Comparison of ENCODE assay signal across 19 mouse cellular contexts in genomic region chr2:59936296-59936695, GRCm38 (mm10). TPM values are rescaled to one million over a fixed set of nuclear protein-coding genes. Genes with fewer than 3 reads are reported as not detected.
DNase-seq lines count a peak whose midpoint lies in the region; ATAC-seq lines count a peak whose summit lies in the region.
"Had no signal": no experiment of that assay in that cellular context is flagged by ENCODE, and none has a peak within 500 bp of the region (broad histone marks: within the 10 kb centered on the region; RNA-seq: fewer than 3 reads in every experiment).

No protein-coding gene starts in this region.

- H3K4me2 ChIP-seq in hindbrain, embryonic 11.5 days (replicated peaks; ENCODE audit: low read depth, low read length) = no peak overlapping the region
- H3K4me2 ChIP-seq in hindbrain, embryonic 16.5 days (ENCODE audit: low read length) = no peak overlapping the region
- no peak overlapping the region for H3K4me2 ChIP-seq in limb, embryonic 13.5 days (replicated peaks)
- H3K4me2 ChIP-seq in midbrain, embryonic 15.5 days = no peak overlapping the region
- H3K4me2 ChIP-seq: liver, embryonic 15.5 days had no signal

- 0 out of 2 replicates have a peak, but pooled peaks cover 3% of the 10 kb centered on the region for H3K36me3 ChIP-seq in hindbrain, embryonic 11.5 days (ENCODE audit: control insufficient read depth, insufficient read depth, low read length)
- H3K36me3 ChIP-seq in hindbrain, embryonic 16.5 days (ENCODE audit: control insufficient read depth, insufficient read depth, low read length) = peaks cover 7% of the 10 kb centered on the region; the same call in 1 of the 2 replicates
- peaks cover 28% of the 10 kb centered on the region for H3K36me3 ChIP-seq in limb, embryonic 13.5 days
- 0 out of 2 replicates have a peak, but pooled peaks cover 2% of the 10 kb centered on the region for H3K36me3 ChIP-seq in midbrain, embryonic 15.5 days (replicated peaks)
- H3K36me3 ChIP-seq: liver, embryonic 15.5 days had no signal

- peak; percentile 21 for DNase-seq in hindbrain, embryonic 11.5 days (ENCODE audit: low spot score)
- DNase-seq in ES-CJ7 (ENCODE audit: low read depth, low spot score) = peak; percentile 27
- peak; percentile 26 for DNase-seq in embryo, embryonic 11.5 days (ENCODE audit: low read depth, low spot score)
- no peak for DNase-seq in frontal cortex, postnatal 25 days (ENCODE audit: low spot score in 2 of 2)
- DNase-seq in layer of hippocampus, postnatal 36 days = no peak
- DNase-seq: B cell, adult 2 months; cerebellum, adult 11 months; heart, adult 11 months; heart, postnatal 36 days; kidney, adult 9 months; right cerebral cortex, adult 18-20 months; spleen, adult 18-20 months; thymus, postnatal 4 days had no signal

- H3K4me3 ChIP-seq in hindbrain, embryonic 11.5 days (ENCODE audit: low read depth, low read length) = no peak overlapping the region
- H3K4me3 ChIP-seq in hindbrain, embryonic 16.5 days (ENCODE audit: low read length) = no peak overlapping the region
- H3K4me3 ChIP-seq in limb, embryonic 13.5 days = no peak overlapping the region
- no peak overlapping the region for H3K4me3 ChIP-seq in midbrain, embryonic 15.5 days
- H3K4me3 ChIP-seq: liver, embryonic 15.5 days had no signal

- no peaks in the 10 kb centered on the region for H3K9me3 ChIP-seq in hindbrain, embryonic 11.5 days (ENCODE audit: control insufficient read depth, low read length)
- H3K9me3 ChIP-seq in hindbrain, embryonic 16.5 days (ENCODE audit: control insufficient read depth, low read length) = no peaks in the 10 kb centered on the region
- H3K9me3 ChIP-seq in limb, embryonic 13.5 days = no peaks in the 10 kb centered on the region
- no peaks in the 10 kb centered on the region for H3K9me3 ChIP-seq in midbrain, embryonic 15.5 days
- H3K9me3 ChIP-seq: liver, embryonic 15.5 days had no signal

- no peak overlapping the region for H3K9ac ChIP-seq in hindbrain, embryonic 11.5 days (ENCODE audit: low read depth, low read length)
- no peak overlapping the region for H3K9ac ChIP-seq in hindbrain, embryonic 16.5 days (ENCODE audit: low read depth, low read length)
- H3K9ac ChIP-seq in limb, embryonic 13.5 days = no peak overlapping the region
- H3K9ac ChIP-seq in midbrain, embryonic 15.5 days = no peak overlapping the region
- H3K9ac ChIP-seq: liver, embryonic 15.5 days had no signal

- no peak overlapping the region for H3K27ac ChIP-seq in hindbrain, embryonic 11.5 days (ENCODE audit: low read depth, low read length)
- H3K27ac ChIP-seq in hindbrain, embryonic 16.5 days (ENCODE audit: low read depth, low read length) = no peak overlapping the region
- 0 out of 2 replicates have a peak overlapping the region, but pooled peaks have one; percentile 7 for H3K27ac ChIP-seq in limb, embryonic 13.5 days
- no peak overlapping the region for H3K27ac ChIP-seq in midbrain, embryonic 15.5 days
- H3K27ac ChIP-seq: liver, embryonic 15.5 days; macrophage had no signal

- ATAC-seq in hindbrain, embryonic 11.5 days (ENCODE audit: low FRiP score) = no peak
- no peak for ATAC-seq in hindbrain, embryonic 16.5 days
- ATAC-seq in limb, embryonic 13.5 days (ENCODE audit: low FRiP score, low read depth) = no peak
- ATAC-seq in midbrain, embryonic 15.5 days (replicated peaks) = no peak
- ATAC-seq: midbrain, embryonic 16.5 days had no signal

- 28% methylated on average over 9 of the region's 9 CpGs for WGBS in hindbrain, embryonic 11.5 days
- WGBS in hindbrain, embryonic 16.5 days = 25% methylated on average over 9 of the region's 9 CpGs
- WGBS in limb, embryonic 13.5 days = 21% methylated on average over 9 of the region's 9 CpGs
- 37% methylated on average over 9 of the region's 9 CpGs for WGBS in midbrain, embryonic 15.5 days

- no peaks in the 10 kb centered on the region for H3K27me3 ChIP-seq in hindbrain, embryonic 11.5 days (ENCODE audit: control insufficient read depth, insufficient read depth, low read length)
- no peaks in the 10 kb centered on the region for H3K27me3 ChIP-seq in hindbrain, embryonic 16.5 days (replicated peaks; ENCODE audit: control insufficient read depth, insufficient read depth, low read length)
- no peaks in the 10 kb centered on the region for H3K27me3 ChIP-seq in limb, embryonic 13.5 days
- H3K27me3 ChIP-seq in midbrain, embryonic 15.5 days (replicated peaks) = no peaks in the 10 kb centered on the region
- H3K27me3 ChIP-seq: liver, embryonic 15.5 days had no signal

- no peaks in the 10 kb centered on the region for H3K4me1 ChIP-seq in hindbrain, embryonic 11.5 days (replicated peaks; ENCODE audit: control insufficient read depth, insufficient read depth, low read length)
- H3K4me1 ChIP-seq in hindbrain, embryonic 16.5 days (ENCODE audit: control insufficient read depth, insufficient read depth, low read depth, low read length) = no peaks in the 10 kb centered on the region
- peaks cover 9% of the 10 kb centered on the region for H3K4me1 ChIP-seq in limb, embryonic 13.5 days
- H3K4me1 ChIP-seq in midbrain, embryonic 15.5 days = no peaks in the 10 kb centered on the region
- H3K4me1 ChIP-seq: liver, embryonic 15.5 days had no signal

RNA-seq across cellular contexts. Expression of gene Wdsub1, which starts 53.9 kb away (rescaled TPM):
- polyA plus RNA-seq in hindbrain, embryonic 11.5 days (2014; fragmentation: Nextera tagmentation; extraction: Ambion mirVana) = 20.0 and 21.9 TPM in 2 replicates
- polyA plus RNA-seq in hindbrain, embryonic 16.5 days (2015; fragmentation: Nextera tagmentation; extraction: Ambion mirVana) = 18.9 and 20.4 TPM in 2 replicates
- polyA plus RNA-seq in limb, embryonic 13.5 days (2015; fragmentation: Nextera tagmentation; extraction: Ambion mirVana) = 33.5 and 38.1 TPM in 2 replicates
- total RNA-seq in layer of hippocampus, postnatal 36 days (2021) = 10 to 100 TPM; 21.9 to 23.9 TPM
- 18.1 and 19.1 TPM in 2 replicates for polyA plus RNA-seq in midbrain, embryonic 15.5 days (2015; fragmentation: Nextera tagmentation; extraction: Ambion mirVana)

Comparison
In these comparisons a context has a peak if more than half of its experiments do, and no peak if none do; other contexts are left out.
1. DNase-seq: peak in hindbrain, embryonic 11.5 days (single experiment), ES-CJ7 (single experiment) and embryo, embryonic 11.5 days (single experiment); none in frontal cortex, postnatal 25 days (0 of 2) and layer of hippocampus, postnatal 36 days (0 of 2).